Mouse (Mus musculus) embryonic stem cell, embryonic (primary cell): ENCODE data around the gene Tob2.

Experiments
- CTCF ChIA-PET, 4 experiments: fragments of 300-600 bp in 2 of 4; fragments of 350-600 bp in 2 of 4; sonication (Branson Sonifier 250); formaldehyde crosslinking; loops; one replicate each; lab custom pipeline; 2022; ENCODE audit warnings: inconsistent platforms in 2 of 4; lab: Charles Lee
- POLR2A ChIA-PET, 4 experiments: fragments of 300-600 bp in 2 of 4; fragments of 350-600 bp in 2 of 4; sonication (Branson Sonifier 250); formaldehyde crosslinking; loops; one replicate each; lab custom pipeline; 2022; ENCODE audit warnings: antibody characterized with exemption in 4 of 4, inconsistent platforms in 1 of 4; lab: Charles Lee

The Tob2 gene

GRCm38 (mm10) chr15:81836966-81837920, 21.4 kb downstream of the Tob2 start:
- ChIA-PET POLR2A (interaction anchor here (0.5 to 6.3 kb wide), 25 partner anchors 7 to 1494 kb away, joined by 3 to 55 read pairs (median 4); partner anchors contain the start of genes Tob2 (in 2 of the 4), Aco2 (in 1 of the 4), Phf5a (in 1 of the 4) and Polr3h (in 1 of the 4)), CTCF (interaction anchor here (0.6 to 2.4 kb wide), 10 partner anchors 7 to 926 kb away, joined by 3 to 10 read pairs (median 3); no protein-coding TSS in a partner anchor)

- ChIA-PET POLR2A (interaction anchor here in 3 of 4 experiments (0.7 to 6.3 kb wide), 28 partner anchors 8 to 124 kb away, joined by 3 to 55 read pairs (median 5); partner anchors contain the start of genes Polr3h (in 2 of the 3), Tob2 (in 2 of the 3), Aco2 (in 1 of the 3) and Phf5a (in 1 of the 3)), CTCF (interaction anchor here (0.6 to 2.4 kb wide), 11 partner anchors 8 to 1556 kb away, joined by 3 to 10 read pairs (median 4); no protein-coding TSS in a partner anchor)
Measured at GRCm38 (mm10) chr15:81836124-81836821, 22.3 kb downstream of the Tob2 start.

- ChIA-PET POLR2A (interaction anchor here in 3 of 4 experiments (0.7 to 6.3 kb wide), 16 partner anchors 10 to 199 kb away, joined by 3 to 55 read pairs (median 5); partner anchors contain the start of genes Aco2 (in 2 of the 3), Phf5a (in 2 of the 3), Polr3h (in 1 of the 3) and Tob2 (in 1 of the 3)), CTCF (interaction anchor here in 3 of 4 experiments (0.6 to 1.6 kb wide), 6 partner anchors 56 to 1555 kb away, joined by 3 to 5 read pairs (median 4); no protein-coding TSS in a partner anchor)
Measured at GRCm38 (mm10) chr15:81835007-81835880, 23.4 kb downstream of the Tob2 start.

- POLR2A ChIA-PET = interaction anchor here in 3 of 4 experiments (0.6 to 6.3 kb wide), 11 partner anchors 9 to 77 kb away, joined by 3 to 55 read pairs (median 8); partner anchors contain the start of genes Aco2 (in 1 of the 3), Phf5a (in 1 of the 3), Tef (in 1 of the 3) and Tob2 (in 1 of the 3)
- CTCF ChIA-PET = interaction anchor here (0.5 to 2.1 kb wide), 12 partner anchors 11 to 453 kb away, joined by 3 to 8 read pairs (median 3); no protein-coding TSS in a partner anchor
Measured at GRCm38 (mm10) chr15:81834171-81834841, 24.3 kb downstream of the Tob2 start.

- CTCF ChIA-PET = interaction anchor here in 3 of 4 experiments (0.5 to 2.1 kb wide), 8 partner anchors 12 to 333 kb away, joined by 3 to 8 read pairs (median 3); no protein-coding TSS in a partner anchor
Measured at GRCm38 (mm10) chr15:81833481-81833880, 25.1 kb downstream of the Tob2 start.

GRCm38 (mm10) chr15:81832219-81832618, 26.4 kb downstream of the Tob2 start:
- POLR2A ChIA-PET = interaction anchor here (0.6 to 1.9 kb wide), 6 partner anchors 19 to 269 kb away, joined by 3 to 10 read pairs (median 5); partner anchors contain the start of gene Tef (in 1 of the 4)
- CTCF ChIA-PET = interaction anchor here (0.6 to 2.9 kb wide), 15 partner anchors 8 to 358 kb away, joined by 3 to 43 read pairs (median 11); partner anchors contain the start of gene Pmm1 (in 1 of the 4)

More at GRCm38 (mm10) chr15:81833481-81833880, 25.1 kb downstream of the Tob2 start:
- POLR2A ChIA-PET = interaction anchor here in 3 of 4 experiments (0.5 to 3.3 kb wide), 10 partner anchors 10 to 78 kb away, joined by 3 to 19 read pairs (median 6); partner anchors contain the start of genes Aco2 (in 1 of the 3), Phf5a (in 1 of the 3) and Tef (in 1 of the 3)

- POLR2A ChIA-PET = interaction anchor here (0.6 to 2.8 kb wide), 80 partner anchors 8 to 351 kb away, joined by 3 to 18 read pairs (median 4); partner anchors contain the start of genes Phf5a (in 3 of the 4), Polr3h (in 3 of the 4), Aco2 (in 2 of the 4) and Csdc2 (in 2 of the 4)
- CTCF ChIA-PET = interaction anchor here (0.5 to 2.9 kb wide), 123 partner anchors 8 to 1660 kb away, joined by 3 to 53 read pairs (median 4); partner anchors contain the start of genes Polr3h (in 2 of the 4), Tef (in 2 of the 4), Aco2 (in 1 of the 4) and Chadl (in 1 of the 4)
Measured at GRCm38 (mm10) chr15:81831136-81831825, 27.3 kb downstream of the Tob2 start.

GRCm38 (mm10) chr15:81830530-81830929, 28.1 kb downstream of the Tob2 start:
- ChIA-PET POLR2A (interaction anchor here (0.6 to 2.8 kb wide), 65 partner anchors 8 to 351 kb away, joined by 3 to 18 read pairs (median 5); partner anchors contain the start of genes Phf5a (in 3 of the 4), Polr3h (in 3 of the 4), Aco2 (in 2 of the 4) and Csdc2 (in 2 of the 4)), CTCF (interaction anchor here (0.6 to 2.9 kb wide), 68 partner anchors 8 to 1534 kb away, joined by 3 to 53 read pairs (median 5); partner anchors contain the start of genes Aco2 (in 1 of the 4), Csdc2 (in 1 of the 4), L3mbtl2 (in 1 of the 4) and Phf5a (in 1 of the 4))

GRCm38 (mm10) chr15:81829208-81829580, 29.4 kb downstream of the Tob2 start:
- CTCF ChIA-PET = interaction anchor here in 1 of 4 experiments (0.7 kb wide), 1 partner anchor 516 kb away, joined by 3 read pairs; no protein-coding TSS in a partner anchor
- POLR2A ChIA-PET = interaction anchor here in 2 of 4 experiments (1.0 to 2.8 kb wide), 3 partner anchors 18 to 29 kb away, joined by 4 to 18 read pairs (median 4); partner anchors contain the start of gene Tob2 (in 1 of the 2)

- CTCF ChIA-PET = interaction anchor here in 1 of 4 experiments (0.7 kb wide), 1 partner anchor 515 kb away, joined by 3 read pairs; no protein-coding TSS in a partner anchor
- POLR2A ChIA-PET = interaction anchor here in 3 of 4 experiments (0.6 to 1.4 kb wide), 3 partner anchors 17 to 63 kb away, joined by 3 to 4 read pairs (median 4); no protein-coding TSS in a partner anchor
Measured at GRCm38 (mm10) chr15:81828426-81829207, 30.0 kb downstream of the Tob2 start.

GRCm38 (mm10) chr15:81824832-81825231, 33.8 kb downstream of the Tob2 start:
- POLR2A ChIA-PET = interaction anchor here in 2 of 4 experiments (1.0 to 1.7 kb wide), 5 partner anchors 11 to 15 kb away, joined by 3 to 4 read pairs (median 3); no protein-coding TSS in a partner anchor
- CTCF ChIA-PET = interaction anchor here in 1 of 4 experiments (1.1 kb wide), 1 partner anchor 80 kb away, joined by 3 read pairs; no protein-coding TSS in a partner anchor

- POLR2A ChIA-PET = interaction anchor here in 2 of 4 experiments (0.6 to 1.7 kb wide), 4 partner anchors 9 to 142 kb away, joined by 3 to 4 read pairs (median 4); no protein-coding TSS in a partner anchor
Measured at GRCm38 (mm10) chr15:81822631-81823030, 36.0 kb downstream of the Tob2 start.

GRCm38 (mm10) chr15:81818404-81818803, 40.2 kb downstream of the Tob2 start:
- ChIA-PET POLR2A (interaction anchor here in 2 of 4 experiments (1.2 to 2.0 kb wide), 4 partner anchors 12 to 26 kb away, joined by 3 to 10 read pairs (median 5); no protein-coding TSS in a partner anchor), CTCF (interaction anchor here in 1 of 4 experiments (1.5 kb wide), 1 partner anchor 13 kb away, joined by 4 read pairs; no protein-coding TSS in a partner anchor)

More at GRCm38 (mm10) chr15:81822631-81823030, 36.0 kb downstream of the Tob2 start:
- CTCF ChIA-PET = interaction anchor here in 2 of 4 experiments (0.6 to 1.2 kb wide), 2 partner anchors 9 to 260 kb away, joined by 3 to 6 read pairs; no protein-coding TSS in a partner anchor
